18 mouse cellular contexts compared by ENCODE assay signal in genomic region chr3:35360515-35360914, GRCm38 (mm10).
"Had no signal": no experiment of that assay in that cellular context is flagged by ENCODE, and none has a peak within 500 bp of the region (broad histone marks: within the 10 kb centered on the region; RNA-seq: fewer than 3 reads in every experiment).

No protein-coding gene starts in this region.

- H3K4me3 ChIP-seq: liver, embryonic 15.5 days; lung, embryonic 15.5 days; megakaryocyte, embryonic 14.5 days; midbrain, embryonic 12.5 days; neural tube, embryonic 12.5 days; stomach, embryonic 15.5 days had no signal

- H3K9ac ChIP-seq: liver, embryonic 15.5 days; liver, postnatal 0 days; lung, embryonic 15.5 days; midbrain, embryonic 12.5 days; neural tube, embryonic 12.5 days; stomach, embryonic 15.5 days had no signal

- H3K27me3 ChIP-seq: liver, embryonic 15.5 days; lung, embryonic 15.5 days; megakaryocyte, embryonic 14.5 days; midbrain, embryonic 12.5 days; neural tube, embryonic 12.5 days; stomach, embryonic 15.5 days had no signal

- H3K27ac ChIP-seq: liver, embryonic 15.5 days; lung, embryonic 15.5 days; macrophage; midbrain, embryonic 12.5 days; neural tube, embryonic 12.5 days; stomach, embryonic 15.5 days; stomach, postnatal 0 days had no signal

- H3K4me2 ChIP-seq: liver, embryonic 15.5 days; lung, embryonic 15.5 days; midbrain, embryonic 12.5 days; neural tube, embryonic 12.5 days; stomach, embryonic 15.5 days had no signal

- ATAC-seq: liver, postnatal 0 days; lung, postnatal 0 days; midbrain, embryonic 16.5 days had no signal

- H3K36me3 ChIP-seq: liver, embryonic 15.5 days; lung, embryonic 15.5 days; midbrain, embryonic 12.5 days; neural tube, embryonic 12.5 days; stomach, embryonic 15.5 days had no signal

- H3K4me1 ChIP-seq: liver, embryonic 15.5 days; lung, embryonic 15.5 days; megakaryocyte, embryonic 14.5 days; midbrain, embryonic 12.5 days; stomach, embryonic 15.5 days had no signal

- DNase-seq: liver, postnatal 0 days; lung, adult 2 months; lung, postnatal 14 days; lung, postnatal 36 days; midbrain, embryonic 14.5 days; right cerebral cortex, postnatal 14 days; thymus, adult 2 months; thymus, postnatal 36 days had no signal

- H3K9me3 ChIP-seq: liver, embryonic 15.5 days; lung, embryonic 15.5 days; midbrain, embryonic 12.5 days; neural tube, embryonic 12.5 days; stomach, embryonic 15.5 days had no signal
